Comparison of ENCODE assay signal across 14 mouse cellular contexts in genomic region chr5:144397566-144397965, GRCm38 (mm10). TPM values are rescaled to one million over a fixed set of nuclear protein-coding genes. Genes with fewer than 3 reads are reported as not detected.
"Had no signal": no experiment of that assay in that cellular context is flagged by ENCODE, and none has a peak within 500 bp of the region (broad histone marks: within the 10 kb centered on the region; RNA-seq: fewer than 3 reads in every experiment).

No protein-coding gene starts in this region.

- H3K4me1 ChIP-seq: liver, embryonic 13.5 days; lung, embryonic 15.5 days; midbrain, embryonic 15.5 days had no signal

- H3K9ac ChIP-seq: kidney, embryonic 15.5 days; liver, embryonic 13.5 days; liver, postnatal 0 days; lung, embryonic 15.5 days; midbrain, embryonic 15.5 days; neural tube, embryonic 13.5 days had no signal

- H3K27ac ChIP-seq: kidney, embryonic 15.5 days; left cerebral cortex, adult 2 months; liver, embryonic 13.5 days; lung, embryonic 15.5 days; midbrain, embryonic 15.5 days; neural tube, embryonic 13.5 days had no signal

- H3K36me3 ChIP-seq: kidney, embryonic 15.5 days; liver, embryonic 13.5 days; lung, embryonic 15.5 days; midbrain, embryonic 15.5 days; neural tube, embryonic 13.5 days had no signal

- DNase-seq: kidney, postnatal 25 days; liver; liver, embryonic 13.5 days; liver, postnatal 0 days; lung, postnatal 14 days; right cerebral cortex, postnatal 14 days; thymus, postnatal 4 days had no signal

- ATAC-seq: liver, postnatal 0 days; midbrain, embryonic 15.5 days had no signal

- H3K27me3 ChIP-seq: kidney, embryonic 15.5 days; liver, embryonic 13.5 days; lung, embryonic 15.5 days; midbrain, embryonic 15.5 days; neural tube, embryonic 13.5 days had no signal

- H3K4me2 ChIP-seq: kidney, embryonic 15.5 days; liver, embryonic 13.5 days; lung, embryonic 15.5 days; midbrain, embryonic 15.5 days; neural tube, embryonic 13.5 days had no signal

- H3K9me3 ChIP-seq: kidney, embryonic 15.5 days; liver, embryonic 13.5 days; lung, embryonic 15.5 days; midbrain, embryonic 15.5 days; neural tube, embryonic 13.5 days had no signal

- H3K4me3 ChIP-seq: kidney, embryonic 15.5 days; left cerebral cortex, adult 2 months; liver, embryonic 13.5 days; lung, embryonic 15.5 days; midbrain, embryonic 15.5 days; neural tube, embryonic 13.5 days had no signal

RNA-seq across cellular contexts. Expression of gene Baiap2l1, which starts 39.7 kb away (rescaled TPM):
- total RNA-seq: megakaryocyte progenitor cell, adult 5-6 weeks; monocyte, adult 5-6 weeks had no signal
